Mouse (Mus musculus) liver, embryonic 13.5 days (tissue): ENCODE measurements at regions not wholly inside any gene's neighbourhood (a gene's known extent, or its start where the extent isn't known, plus 50 kb on each side); places are given as distances from the start of the nearest gene placed in this dataset.
A peak's percentile ranks its signal among the peaks of the same experiment; 100 is the strongest.

ENCODE experiments used
- ATAC-seq: fragments of 200-750 bp; cut with Nextera tagmentation; 2 replicates; pipeline ENCODE4 v1.8.0; 2017; ENCODE audit warnings: low read depth, mild to moderate bottlenecking, moderate number of reproducible peaks, moderate library complexity
- DNase-seq: peaks from one replicate; pipeline ENCODE4 v3.0.0; 2022
- H3K27ac ChIP-seq: fragments of 300-500 bp; sonication (generic); 2 replicates; pipeline ENCODE4 v1.5.1; 2015; ENCODE audit warnings: moderate library complexity, mild to moderate bottlenecking, inconsistent platforms
- H3K27me3 ChIP-seq: fragments of 300-500 bp; sonication (generic); 2 replicates; pipeline ENCODE4 v1.6.1; 2015; ENCODE audit warnings: mild to moderate bottlenecking, inconsistent platforms
- H3K36me3 ChIP-seq: fragments of 300-500 bp; sonication (generic); 2 replicates; pipeline ENCODE4 v1.6.1; 2015; ENCODE audit warnings: mild to moderate bottlenecking, inconsistent platforms
- H3K4me1 ChIP-seq: fragments of 300-500 bp; sonication (generic); replicated peaks from 2 replicates; pipeline ENCODE4 v1.6.1; 2015; ENCODE audit warnings: inconsistent platforms
- H3K4me2 ChIP-seq: fragments of 300-500 bp; sonication (generic); 2 replicates; pipeline ENCODE4 v1.6.1; 2015; ENCODE audit warnings: inconsistent platforms, mild to moderate bottlenecking, moderate library complexity
- H3K4me3 ChIP-seq: fragments of 300-500 bp; sonication (generic); replicated peaks from 2 replicates; pipeline ENCODE4 v1.5.1; 2015; ENCODE audit warnings: mild to moderate bottlenecking, inconsistent platforms
- H3K9ac ChIP-seq: fragments of 300-500 bp; sonication (generic); 2 replicates; pipeline ENCODE4 v1.6.1; 2015; ENCODE audit warnings: mild to moderate bottlenecking, inconsistent platforms
- H3K9me3 ChIP-seq: fragments of 300-500 bp; sonication (generic); replicated peaks from 2 replicates; pipeline ENCODE4 v1.6.1; 2016; ENCODE audit warnings: inconsistent platforms
- WGBS: fragments of 180-500 bp; shearing (Covaris S2); methylation state at CpG from one replicate; pipeline ENCODE4 v1.1.7; 2015; ENCODE audit not compliant: insufficient replicate concordance; 5-methylcytosine and 5-hydroxymethylcytosine counted together

DNA sequence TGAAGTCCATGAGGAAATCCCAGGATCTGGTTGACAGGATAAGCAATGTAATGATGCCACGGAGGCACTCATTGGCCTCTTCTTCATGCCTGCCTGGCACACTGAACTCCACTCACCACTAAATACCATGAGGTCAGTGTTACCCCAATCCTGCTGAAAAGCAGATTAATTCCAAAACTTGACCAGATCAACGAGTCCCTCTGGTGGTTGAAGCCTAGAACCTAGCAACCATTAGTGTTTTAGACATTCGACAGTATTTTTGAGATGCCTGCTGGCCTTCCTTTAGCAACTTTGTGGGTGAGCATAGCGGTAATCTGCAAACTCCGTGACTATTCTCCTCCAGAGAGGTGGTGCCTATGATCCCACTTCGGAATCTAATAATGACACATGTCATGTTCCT is 92.3 kb upstream of the Prok2 start:
- Histone ChIP-seq H3K4me1 (no peaks in the 10 kb centered on the region), H3K27ac (no peak overlapping the region), H3K36me3 (no peaks in the 10 kb centered on the region), H3K4me3 (no peak overlapping the region), H3K9ac (no peak overlapping the region), H3K27me3 (no peaks in the 10 kb centered on the region), H3K9me3 (no peaks in the 10 kb centered on the region), H3K4me2 (no peak overlapping the region)
- no peak for ATAC-seq
- DNase-seq: no peak
- 66% methylated on average over 6 of the region's 6 CpGs for WGBS

- no peak overlapping the region for H3K9ac ChIP-seq
- H3K4me3 ChIP-seq: no peak overlapping the region
- no peak overlapping the region for H3K4me2 ChIP-seq
- no peak for ATAC-seq
- 64% methylated on average over 1 of the region's 1 CpGs for WGBS
- H3K27ac ChIP-seq: no peak overlapping the region
- no peaks in the 10 kb centered on the region for H3K9me3 ChIP-seq
- no peaks in the 10 kb centered on the region for H3K4me1 ChIP-seq
- no peaks in the 10 kb centered on the region for H3K27me3 ChIP-seq
- no peaks in the 10 kb centered on the region for H3K36me3 ChIP-seq
- no peak for DNase-seq
These were observed 91.1 kb upstream of the Prok2 start for GRCm38 (mm10) chr6:99817245-99817644.

GRCm38 (mm10) chr6:99813102-99813501 is 86.9 kb upstream of the Prok2 start:
- Histone ChIP-seq H3K4me1 (no peaks in the 10 kb centered on the region), H3K9ac (no peak overlapping the region), H3K27ac (no peak overlapping the region), H3K9me3 (no peaks in the 10 kb centered on the region), H3K4me3 (no peak overlapping the region), H3K4me2 (no peak overlapping the region), H3K27me3 (no peaks in the 10 kb centered on the region), H3K36me3 (no peaks in the 10 kb centered on the region)
- DNase-seq (no peak), ATAC-seq (no peak)
- WGBS: 66% methylated on average over 4 of the region's 4 CpGs

GRCm38 (mm10) chr6:99811842-99812241 is 85.7 kb upstream of the Prok2 start:
- Histone ChIP-seq H3K4me2 (no peak overlapping the region), H3K36me3 (no peaks in the 10 kb centered on the region), H3K27me3 (no peaks in the 10 kb centered on the region), H3K9me3 (no peaks in the 10 kb centered on the region), H3K4me1 (no peaks in the 10 kb centered on the region), H3K4me3 (no peak overlapping the region), H3K27ac (no peak overlapping the region), H3K9ac (no peak overlapping the region)
- 51% methylated on average over 4 of the region's 4 CpGs for WGBS
- DNase-seq: no peak
- ATAC-seq: no peak

GRCm38 (mm10) chr6:99810974-99811798 is 85.0 kb upstream of the Prok2 start:
- H3K4me1 ChIP-seq: no peaks in the 10 kb centered on the region
- 54% methylated on average over 9 of the region's 9 CpGs for WGBS
- no peak overlapping the region for H3K4me2 ChIP-seq
- H3K9me3 ChIP-seq: no peaks in the 10 kb centered on the region
- no peak overlapping the region for H3K27ac ChIP-seq
- no peak overlapping the region for H3K4me3 ChIP-seq
- H3K27me3 ChIP-seq: no peaks in the 10 kb centered on the region
- H3K36me3 ChIP-seq: no peaks in the 10 kb centered on the region
- H3K9ac ChIP-seq: no peak overlapping the region
- no peak for ATAC-seq
- no peak for DNase-seq

DNA sequence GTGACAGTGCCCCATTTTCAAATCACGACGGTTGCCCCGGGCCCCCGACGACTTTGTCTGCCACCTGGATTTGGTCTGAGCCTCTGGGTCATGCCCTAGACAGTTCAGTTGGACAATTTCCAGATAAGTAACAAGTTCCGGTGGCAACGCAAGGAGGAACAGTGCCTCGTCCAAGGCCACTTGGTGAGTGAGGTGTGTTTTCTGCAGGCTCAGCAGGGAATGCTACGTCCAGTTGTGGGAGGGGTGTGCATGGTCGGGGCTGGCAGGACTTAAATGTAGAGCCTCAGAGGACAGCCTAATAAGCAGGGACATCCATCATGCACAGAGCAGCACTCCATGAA is 78.7 kb upstream of the Prok2 start:
- ATAC-seq: no peak
- 0 out of 2 replicates have a peak overlapping the region, but pooled peaks have one; percentile 11 for H3K4me2 ChIP-seq
- H3K36me3 ChIP-seq: no peaks in the 10 kb centered on the region
- H3K4me3 ChIP-seq: no peak overlapping the region
- H3K9me3 ChIP-seq: no peaks in the 10 kb centered on the region
- H3K4me1 ChIP-seq: no peaks in the 10 kb centered on the region
- no peaks in the 10 kb centered on the region for H3K27me3 ChIP-seq
- DNase-seq: no peak
- H3K27ac ChIP-seq: no peak overlapping the region
- H3K9ac ChIP-seq: no peak overlapping the region
- 43% methylated on average over 10 of the region's 10 CpGs for WGBS

DNA sequence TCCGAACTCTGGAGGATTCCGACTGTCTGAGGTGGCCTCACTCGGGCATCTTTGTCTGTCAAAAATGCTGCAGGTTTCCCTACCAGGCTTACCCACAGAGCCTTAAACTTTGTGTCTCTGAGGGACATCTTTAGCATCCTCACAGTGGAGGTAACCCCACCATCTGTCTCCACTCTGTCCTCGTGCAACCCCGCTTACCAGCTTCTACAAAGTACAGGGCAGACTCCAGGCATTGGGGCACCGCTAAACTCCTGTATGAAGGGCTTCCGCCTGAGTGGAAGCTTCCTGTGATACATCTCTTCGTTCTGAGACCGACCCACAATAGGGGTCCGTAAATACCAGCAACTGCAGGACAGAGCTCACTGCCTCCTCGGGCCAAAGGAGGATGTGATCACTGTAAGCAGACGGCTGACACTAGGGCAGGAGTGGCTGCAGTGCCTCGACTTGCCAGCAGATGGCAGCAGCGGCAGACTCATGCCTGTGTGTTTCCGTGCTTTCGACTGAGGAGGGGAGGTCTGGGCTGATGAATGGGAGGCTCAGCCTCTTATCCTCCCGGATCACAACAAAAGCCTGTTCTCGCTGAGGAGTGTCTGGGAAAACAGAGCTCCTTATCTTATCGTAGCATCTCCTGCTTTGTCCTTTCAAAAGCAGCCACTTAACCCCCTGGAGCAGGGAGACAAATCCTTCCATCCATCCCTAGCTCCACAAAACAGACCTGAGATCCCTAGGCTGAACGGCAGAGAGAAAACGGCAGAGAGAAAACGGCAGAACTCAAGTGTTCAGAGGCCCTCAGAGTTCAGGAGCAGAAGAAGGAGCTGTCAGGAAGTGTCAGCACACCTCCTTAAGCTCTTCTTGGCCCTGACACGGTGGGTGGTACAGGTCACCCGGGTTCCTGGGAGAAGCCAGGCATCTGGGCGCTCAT is 78.1 kb upstream of the Prok2 start:
- Histone ChIP-seq H3K36me3 (no peaks in the 10 kb centered on the region), H3K4me3 (no peak overlapping the region), H3K27ac (no peak overlapping the region), H3K9ac (no peak overlapping the region), H3K4me2 (peak overlapping the region; percentile 11; the same call in 1 of the 2 replicates), H3K4me1 (no peaks in the 10 kb centered on the region), H3K9me3 (no peaks in the 10 kb centered on the region), H3K27me3 (no peaks in the 10 kb centered on the region)
- WGBS: 22% methylated on average over 25 of the region's 25 CpGs
- no peak for ATAC-seq
- peak; percentile 39 for DNase-seq

DNA sequence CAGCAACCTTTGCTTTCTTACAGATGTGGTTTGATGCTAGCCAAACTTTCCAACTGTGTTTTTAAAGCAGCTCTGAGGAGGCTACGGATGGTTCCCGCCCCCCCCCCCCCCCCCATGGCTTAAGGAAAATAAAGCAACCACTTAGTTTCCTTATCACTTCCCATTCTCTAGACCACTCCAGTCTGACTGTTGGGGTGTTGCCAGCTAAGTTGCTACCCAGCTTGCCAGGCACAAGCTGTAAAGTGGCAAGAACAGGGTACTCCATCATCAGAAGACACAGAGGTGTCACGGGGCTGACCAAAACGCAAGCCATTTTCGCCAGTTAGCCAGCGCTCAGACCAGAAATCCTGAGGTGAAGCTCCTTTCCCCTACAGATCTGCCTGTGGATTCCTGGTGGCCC is 74.7 kb upstream of the Prok2 start:
- DNase-seq (no peak), ATAC-seq (no peak)
- H3K36me3 ChIP-seq: no peaks in the 10 kb centered on the region
- H3K9me3 ChIP-seq: no peaks in the 10 kb centered on the region
- H3K9ac ChIP-seq: no peak overlapping the region
- H3K27ac ChIP-seq: no peak overlapping the region
- H3K4me2 ChIP-seq: no peak overlapping the region
- H3K4me1 ChIP-seq: no peaks in the 10 kb centered on the region
- WGBS: 56% methylated on average over 6 of the region's 6 CpGs
- H3K27me3 ChIP-seq: 0 out of 2 replicates have a peak, but pooled peaks cover 3% of the 10 kb centered on the region
- no peak overlapping the region for H3K4me3 ChIP-seq

GRCm38 (mm10) chr6:99800324-99800723 is 74.1 kb upstream of the Prok2 start:
- Histone ChIP-seq H3K9ac (no peak overlapping the region), H3K4me3 (no peak overlapping the region), H3K27ac (no peak overlapping the region), H3K27me3 (0 out of 2 replicates have a peak, but pooled peaks cover 3% of the 10 kb centered on the region), H3K36me3 (no peaks in the 10 kb centered on the region), H3K9me3 (no peaks in the 10 kb centered on the region), H3K4me1 (no peaks in the 10 kb centered on the region), H3K4me2 (no peak overlapping the region)
- no peak for DNase-seq
- WGBS: 50% methylated on average over 14 of the region's 14 CpGs
- no peak for ATAC-seq

DNA sequence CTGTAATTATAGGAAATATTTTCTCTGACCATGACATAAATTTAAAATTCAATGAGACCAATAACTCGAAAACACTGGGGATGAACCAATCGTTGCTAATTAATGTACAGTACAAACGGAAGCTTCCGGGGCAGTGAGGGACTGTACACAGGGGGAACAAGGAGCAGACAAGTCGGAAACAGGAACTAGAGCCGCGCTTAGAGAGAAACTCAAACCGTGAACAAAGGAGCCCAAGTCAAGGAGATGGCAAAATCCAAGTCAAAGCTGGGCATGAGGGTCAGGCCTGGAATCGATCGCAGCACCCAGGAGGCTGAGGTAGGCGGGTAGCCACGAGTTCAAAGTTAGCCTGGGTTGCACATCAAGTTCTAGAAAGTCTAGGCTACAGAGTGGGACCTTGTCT is 70.2 kb upstream of the Prok2 start:
- ATAC-seq (no peak), DNase-seq (no peak)
- 60% methylated on average over 12 of the region's 12 CpGs for WGBS
- H3K4me1 ChIP-seq: no peaks in the 10 kb centered on the region
- H3K27ac ChIP-seq: no peak overlapping the region
- H3K36me3 ChIP-seq: no peaks in the 10 kb centered on the region
- H3K4me2 ChIP-seq: no peak overlapping the region
- no peak overlapping the region for H3K4me3 ChIP-seq
- 0 out of 2 replicates have a peak, but pooled peaks cover 3% of the 10 kb centered on the region for H3K27me3 ChIP-seq
- H3K9ac ChIP-seq: no peak overlapping the region
- no peaks in the 10 kb centered on the region for H3K9me3 ChIP-seq

DNA sequence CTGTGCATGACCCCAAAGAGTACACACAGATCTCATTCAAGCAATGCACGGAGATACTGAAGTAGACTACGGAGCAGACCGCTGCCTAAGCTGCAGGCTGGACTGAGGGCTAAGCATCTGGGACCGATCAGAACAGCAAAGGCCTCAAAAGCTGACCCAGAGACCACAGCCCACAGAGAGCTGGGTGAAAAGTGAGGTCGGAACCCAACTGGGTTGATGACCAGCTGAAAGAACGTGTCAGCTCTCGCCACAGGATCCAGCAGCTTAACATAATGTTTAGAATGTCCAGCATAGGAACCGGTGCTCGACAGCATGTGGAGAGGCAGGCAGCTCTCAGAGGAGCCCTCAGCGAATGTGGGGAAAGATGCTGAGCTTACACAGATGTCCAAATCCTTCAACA is 67.4 kb upstream of the Prok2 start:
- DNase-seq (no peak), ATAC-seq (no peak)
- Histone ChIP-seq H3K9ac (no peak overlapping the region), H3K9me3 (no peaks in the 10 kb centered on the region), H3K4me1 (no peaks in the 10 kb centered on the region), H3K27ac (no peak overlapping the region), H3K27me3 (no peaks in the 10 kb centered on the region), H3K36me3 (no peaks in the 10 kb centered on the region), H3K4me3 (no peak overlapping the region), H3K4me2 (no peak overlapping the region)
- 61% methylated on average over 10 of the region's 10 CpGs for WGBS
